Mouse (Mus musculus): ENCODE measurements at regions not wholly inside any gene's neighbourhood (a gene's known extent, or its start where the extent isn't known, plus 50 kb on each side); places are given as distances from the start of the nearest gene placed in this dataset.

- TF ChIP-seq CTCF (conservative IDR thresholded peaks at IDR 0.05 in 1 of 2, IDR thresholded peaks at IDR 0.05 in 1 of 2; ENCODE audit: low read depth in 2 of 2, low read length in 2 of 2) (no peak), MAFK (IDR thresholded peaks at IDR 0.05; ENCODE audit: insufficient replicate concordance, low read length) (no peak), MYC (IDR thresholded peaks at IDR 0.05; ENCODE audit: low read depth, low read length) (no peak), POLR2A (IDR thresholded peaks at IDR 0.05; ENCODE audit: low read depth, low read length) (no peak), CHD2 (IDR thresholded peaks at IDR 0.05; ENCODE audit: low read length) (no peak), E2F4 (IDR thresholded peaks at IDR 0.05; ENCODE audit: insufficient replicate concordance, low read depth, low read length) (no peak), MAX (IDR thresholded peaks at IDR 0.05; ENCODE audit: low read length) (no peak), SMC3 (IDR thresholded peaks at IDR 0.05; ENCODE audit: low read depth, low read length) (no peak), HCFC1 (IDR thresholded peaks at IDR 0.05; ENCODE audit: low read depth, low read length) (no peak), CHD1 (IDR thresholded peaks at IDR 0.05; ENCODE audit: low read depth, low read length) (no peak)
Measured at GRCm38 (mm10) chr2:28326682-28327081, 119.9 kb upstream of the Ppp1r26 start.
